Mouse (Mus musculus): ENCODE results near the gene Cltb. TPM values are rescaled to one million over a fixed set of nuclear protein-coding genes. Genes with fewer than 3 reads are reported as not detected.
A peak's percentile ranks its signal among the peaks of the same experiment; 100 is the strongest.
"Not testable (repeated sequence)": the region's sequence is repeated elsewhere in the genome, so short reads cannot be mapped to it uniquely, and the experiment has no call there.

Cltb gene
- 51.0 and 54.2 TPM in 2 replicates for polyA plus RNA-seq (2015; fragmentation: Nextera tagmentation; extraction: Ambion mirVana)

- peak within 1 kb of the TSS; percentile 88 for H3K4me3 ChIP-seq (replicated peaks)
- H3K4me2 ChIP-seq, result peak within 1 kb of the TSS; percentile 96
- peaks cover 53% of the 10 kb centered on the region for H3K4me1 ChIP-seq (replicated peaks)
- no peaks in the 10 kb centered on the region for H3K27me3 ChIP-seq
- peak within 1 kb of the TSS; percentile 94 for H3K9ac ChIP-seq
- peak; percentile 74 for DNase-seq
- no peaks in the 10 kb centered on the region for H3K9me3 ChIP-seq (replicated peaks)
- peaks cover 8% of the 10 kb centered on the region; the same call in 1 of the 2 replicates for H3K36me3 ChIP-seq
- H3K27ac ChIP-seq, result peak within 1 kb of the TSS; percentile 85
- WGBS (ENCODE audit: insufficient replicate concordance), result under 1% methylated on average over 66 of the region's 66 CpGs
- ATAC-seq (ENCODE audit: low read depth), result peak; percentile 72
Observed at GRCm38 (mm10) chr13:54610972-54611754, at the start of gene Cltb. Gene Cltb (minus strand): TSS chr13:54611344.

- WGBS (ENCODE audit: insufficient replicate concordance), result 79% methylated on average over 5 of the region's 5 CpGs
Observed at GRCm38 (mm10) chr13:54660877-54661276, 49.7 kb upstream of the Cltb start.

GRCm38 (mm10) chr13:54650461-54650860 is 39.3 kb upstream of the Cltb start:
- Histone ChIP-seq H3K36me3 (peaks cover 99% of the 10 kb centered on the region), H3K27ac (no peak overlapping the region), H3K4me2 (no peak overlapping the region), H3K9me3 (replicated peaks) (no peaks in the 10 kb centered on the region), H3K27me3 (no peaks in the 10 kb centered on the region), H3K9ac (no peak overlapping the region), H3K4me1 (replicated peaks) (no peaks in the 10 kb centered on the region), H3K4me3 (replicated peaks) (no peak overlapping the region)
- ATAC-seq (ENCODE audit: low read depth) (no peak), DNase-seq (no peak)
- WGBS (ENCODE audit: insufficient replicate concordance), result 86% methylated on average over 3 of the region's 3 CpGs

More at GRCm38 (mm10) chr13:54660877-54661276, 49.7 kb upstream of the Cltb start:
- ATAC-seq (ENCODE audit: low read depth), result no peak
- no peak for DNase-seq
- H3K4me2 ChIP-seq, result no peak overlapping the region
- H3K4me1 ChIP-seq (replicated peaks), result no peaks in the 10 kb centered on the region
- H3K27ac ChIP-seq, result no peak overlapping the region
- H3K36me3 ChIP-seq, result peaks cover 72% of the 10 kb centered on the region
- H3K27me3 ChIP-seq, result no peaks in the 10 kb centered on the region
- H3K9me3 ChIP-seq (replicated peaks), result no peaks in the 10 kb centered on the region
- no peak overlapping the region for H3K4me3 ChIP-seq (replicated peaks)
- H3K9ac ChIP-seq, result no peak overlapping the region

- 85% methylated on average over 3 of the region's 3 CpGs for WGBS (ENCODE audit: insufficient replicate concordance)
- H3K4me1 ChIP-seq (replicated peaks), result no peaks in the 10 kb centered on the region
- ATAC-seq (ENCODE audit: low read depth) (no peak), DNase-seq (no peak)
- H3K4me2 ChIP-seq, result no peak overlapping the region
- no peak overlapping the region for H3K9ac ChIP-seq
- H3K27ac ChIP-seq, result no peak overlapping the region
- no peaks in the 10 kb centered on the region for H3K27me3 ChIP-seq
- H3K4me3 ChIP-seq (replicated peaks), result no peak overlapping the region
- H3K36me3 ChIP-seq, result peaks cover 47% of the 10 kb centered on the region
- H3K9me3 ChIP-seq (replicated peaks), result no peaks in the 10 kb centered on the region
Observed at GRCm38 (mm10) chr13:54635011-54635410, 23.9 kb upstream of the Cltb start.

- Histone ChIP-seq H3K27ac (no peak overlapping the region), H3K27me3 (no peaks in the 10 kb centered on the region), H3K4me2 (no peak overlapping the region), H3K36me3 (peaks cover 29% of the 10 kb centered on the region), H3K9me3 (replicated peaks) (no peaks in the 10 kb centered on the region), H3K4me3 (replicated peaks) (no peak overlapping the region), H3K4me1 (replicated peaks) (peaks cover 14% of the 10 kb centered on the region), H3K9ac (no peak overlapping the region)
- DNase-seq (no peak), ATAC-seq (ENCODE audit: low read depth) (no peak)
- 68% methylated on average over 3 of the region's 3 CpGs for WGBS (ENCODE audit: insufficient replicate concordance)
Observed at GRCm38 (mm10) chr13:54632731-54633277, 21.7 kb upstream of the Cltb start.

- Histone ChIP-seq H3K4me1 (replicated peaks) (peaks cover 27% of the 10 kb centered on the region), H3K4me2 (no peak overlapping the region), H3K4me3 (replicated peaks) (no peak overlapping the region), H3K9ac (no peak overlapping the region), H3K27me3 (no peaks in the 10 kb centered on the region), H3K9me3 (replicated peaks) (no peaks in the 10 kb centered on the region), H3K36me3 (peaks cover 9% of the 10 kb centered on the region; the same call in 1 of the 2 replicates), H3K27ac (peak overlapping the region; percentile 22; the same call in 1 of the 2 replicates)
- 64% methylated on average over 4 of the region's 4 CpGs for WGBS (ENCODE audit: insufficient replicate concordance)
- no peak for ATAC-seq (ENCODE audit: low read depth)
- no peak for DNase-seq
Observed at GRCm38 (mm10) chr13:54629128-54629527, 18.0 kb upstream of the Cltb start.

GRCm38 (mm10) chr13:54621960-54622521 is 10.9 kb upstream of the Cltb start:
- under 1% methylated on average over 27 of the region's 27 CpGs for WGBS (ENCODE audit: insufficient replicate concordance)
- Histone ChIP-seq H3K4me3 (replicated peaks) (peak overlapping the region; percentile 93), H3K36me3 (no peaks in the 10 kb centered on the region), H3K4me1 (replicated peaks) (peaks cover 34% of the 10 kb centered on the region), H3K27me3 (no peaks in the 10 kb centered on the region), H3K27ac (peak overlapping the region; percentile 82), H3K4me2 (peak overlapping the region; percentile 82), H3K9ac (peak overlapping the region; percentile 92), H3K9me3 (replicated peaks) (no peaks in the 10 kb centered on the region)
- DNase-seq, result no peak
- ATAC-seq (ENCODE audit: low read depth), result peak; percentile 58

- DNase-seq (peak; percentile 94), ATAC-seq (ENCODE audit: low read depth) (peak; percentile 99)
- Histone ChIP-seq H3K4me2 (peak within 1 kb of the TSS; percentile 82), H3K27ac (peak within 1 kb of the TSS; percentile 82), H3K27me3 (no peaks in the 10 kb centered on the region), H3K4me1 (replicated peaks) (peaks cover 28% of the 10 kb centered on the region), H3K36me3 (no peaks in the 10 kb centered on the region), H3K4me3 (replicated peaks) (peak within 1 kb of the TSS; percentile 93), H3K9me3 (replicated peaks) (no peaks in the 10 kb centered on the region), H3K9ac (peak within 1 kb of the TSS; percentile 92)
- 9% methylated on average over 44 of the region's 44 CpGs for WGBS (ENCODE audit: insufficient replicate concordance)
Observed at GRCm38 (mm10) chr13:54621155-54621932, 10.2 kb upstream of the Cltb start, which contains the start of gene Faf2. Gene Faf2 (plus strand): TSS chr13:54621784.

- Histone ChIP-seq H3K4me3 (replicated peaks) (no peak overlapping the region), H3K4me1 (replicated peaks) (peaks cover 6% of the 10 kb centered on the region), H3K4me2 (no peak overlapping the region), H3K9me3 (replicated peaks) (no peaks in the 10 kb centered on the region), H3K27me3 (no peaks in the 10 kb centered on the region), H3K9ac (no peak overlapping the region), H3K36me3 (no peaks in the 10 kb centered on the region), H3K27ac (no peak overlapping the region)
- ATAC-seq (ENCODE audit: low read depth) (no peak), DNase-seq (no peak)
- 61% methylated on average over 6 of the region's 6 CpGs for WGBS (ENCODE audit: insufficient replicate concordance)
Observed at GRCm38 (mm10) chr13:54616998-54617397, 5.9 kb upstream of the Cltb start.

- ATAC-seq (ENCODE audit: low read depth) (no peak), DNase-seq (no peak)
- WGBS (ENCODE audit: insufficient replicate concordance), result 68% methylated on average over 8 of the region's 8 CpGs
- H3K9ac ChIP-seq, result no peak overlapping the region
- H3K9me3 ChIP-seq (replicated peaks), result no peaks in the 10 kb centered on the region
- no peaks in the 10 kb centered on the region for H3K27me3 ChIP-seq
- no peaks in the 10 kb centered on the region for H3K36me3 ChIP-seq
- no peak overlapping the region for H3K27ac ChIP-seq
- no peak overlapping the region for H3K4me2 ChIP-seq
- peaks cover 12% of the 10 kb centered on the region for H3K4me1 ChIP-seq (replicated peaks)
- H3K4me3 ChIP-seq (replicated peaks), result no peak overlapping the region
Observed at GRCm38 (mm10) chr13:54616307-54616706, 5.2 kb upstream of the Cltb start.

GRCm38 (mm10) chr13:54613141-54613540 is 2.0 kb upstream of the Cltb start:
- not testable (repeated sequence) for H3K4me3 ChIP-seq (replicated peaks); H3K27ac ChIP-seq; H3K4me2 ChIP-seq; DNase-seq; ATAC-seq (ENCODE audit: low read depth); H3K9ac ChIP-seq; H3K9me3 ChIP-seq (replicated peaks); H3K36me3 ChIP-seq; H3K27me3 ChIP-seq
- peaks cover 35% of the 10 kb centered on the region for H3K4me1 ChIP-seq (replicated peaks)
- WGBS (ENCODE audit: insufficient replicate concordance), result 74% methylated on average over 8 of the region's 8 CpGs
